Mouse (Mus musculus): Measurements from ENCODE around the gene Mdm1. TPM values are rescaled to one million over a fixed set of nuclear protein-coding genes. Genes with fewer than 3 reads are reported as not detected.

Gene Mdm1
- total and polyA plus RNA-seq, 2 experiments from 2014 or later = 22.7 to 29.2 TPM

- H3K36me3 ChIP-seq (ENCODE audit: insufficient read depth) = no peaks in the 10 kb centered on the region
- 75% methylated on average over 2 of the region's 2 CpGs for WGBS
- DNase-seq (no peak), ATAC-seq (no peak)
- H3K4me3 ChIP-seq (ENCODE audit: low read depth, low read length) = no peak overlapping the region
- no peak overlapping the region for H3K27ac ChIP-seq (ENCODE audit: low read depth, low read length)
- H3K9me3 ChIP-seq (ENCODE audit: low read length) = no peaks in the 10 kb centered on the region
- no peak overlapping the region for H3K4me2 ChIP-seq (ENCODE audit: low read depth)
- no peaks in the 10 kb centered on the region for H3K4me1 ChIP-seq (ENCODE audit: insufficient read depth)
- no peak overlapping the region for H3K9ac ChIP-seq
- no peak for TF ChIP-seq CTCF (IDR thresholded peaks at IDR 0.05; ENCODE audit: low read depth)
- no peaks in the 10 kb centered on the region for H3K27me3 ChIP-seq (ENCODE audit: insufficient read depth, low read length)
These were observed 40.6 kb upstream of the Mdm1 start for GRCm38 (mm10) chr10:118101056-118101455.

GRCm38 (mm10) chr10:118103020-118103666, 38.5 kb upstream of the Mdm1 start:
- Histone ChIP-seq H3K9me3 (ENCODE audit: low read length) (no peaks in the 10 kb centered on the region), H3K4me2 (ENCODE audit: low read depth) (peak overlapping the region; percentile 68), H3K9ac (peak overlapping the region; percentile 66), H3K27me3 (ENCODE audit: insufficient read depth, low read length) (no peaks in the 10 kb centered on the region), H3K27ac (ENCODE audit: low read depth, low read length) (peak overlapping the region; percentile 86), H3K4me3 (ENCODE audit: low read depth, low read length) (peak overlapping the region; percentile 46), H3K36me3 (ENCODE audit: insufficient read depth) (no peaks in the 10 kb centered on the region), H3K4me1 (ENCODE audit: insufficient read depth) (no peaks in the 10 kb centered on the region)
- peak; percentile 97 for ATAC-seq
- TF ChIP-seq CTCF (IDR thresholded peaks at IDR 0.05; ENCODE audit: low read depth) = no peak
- WGBS = 2% methylated on average over 20 of the region's 20 CpGs
- peak; percentile 85 for DNase-seq

- ATAC-seq = no peak
- TF ChIP-seq CTCF (IDR thresholded peaks at IDR 0.05; ENCODE audit: low read depth) = no peak
- Histone ChIP-seq H3K36me3 (ENCODE audit: insufficient read depth) (no peaks in the 10 kb centered on the region), H3K4me3 (ENCODE audit: low read depth, low read length) (no peak overlapping the region), H3K27me3 (ENCODE audit: insufficient read depth, low read length) (no peaks in the 10 kb centered on the region), H3K9me3 (ENCODE audit: low read length) (no peaks in the 10 kb centered on the region), H3K9ac (no peak overlapping the region), H3K4me2 (ENCODE audit: low read depth) (no peak overlapping the region), H3K4me1 (ENCODE audit: insufficient read depth) (no peaks in the 10 kb centered on the region), H3K27ac (ENCODE audit: low read depth, low read length) (no peak overlapping the region)
- DNase-seq = no peak
- 77% methylated on average over 10 of the region's 10 CpGs for WGBS
These were observed 37.7 kb upstream of the Mdm1 start for GRCm38 (mm10) chr10:118103906-118104305.

GRCm38 (mm10) chr10:118107031-118107430, 34.6 kb upstream of the Mdm1 start:
- Histone ChIP-seq H3K4me2 (ENCODE audit: low read depth) (no peak overlapping the region), H3K4me3 (ENCODE audit: low read depth, low read length) (no peak overlapping the region), H3K9me3 (ENCODE audit: low read length) (no peaks in the 10 kb centered on the region), H3K27ac (ENCODE audit: low read depth, low read length) (no peak overlapping the region), H3K4me1 (ENCODE audit: insufficient read depth) (no peaks in the 10 kb centered on the region), H3K36me3 (ENCODE audit: insufficient read depth) (no peaks in the 10 kb centered on the region), H3K27me3 (ENCODE audit: insufficient read depth, low read length) (no peaks in the 10 kb centered on the region), H3K9ac (no peak overlapping the region)
- ATAC-seq (no peak), DNase-seq (no peak)
- no peak for TF ChIP-seq CTCF (IDR thresholded peaks at IDR 0.05; ENCODE audit: low read depth)
- 86% methylated on average over 9 of the region's 9 CpGs for WGBS

DNA sequence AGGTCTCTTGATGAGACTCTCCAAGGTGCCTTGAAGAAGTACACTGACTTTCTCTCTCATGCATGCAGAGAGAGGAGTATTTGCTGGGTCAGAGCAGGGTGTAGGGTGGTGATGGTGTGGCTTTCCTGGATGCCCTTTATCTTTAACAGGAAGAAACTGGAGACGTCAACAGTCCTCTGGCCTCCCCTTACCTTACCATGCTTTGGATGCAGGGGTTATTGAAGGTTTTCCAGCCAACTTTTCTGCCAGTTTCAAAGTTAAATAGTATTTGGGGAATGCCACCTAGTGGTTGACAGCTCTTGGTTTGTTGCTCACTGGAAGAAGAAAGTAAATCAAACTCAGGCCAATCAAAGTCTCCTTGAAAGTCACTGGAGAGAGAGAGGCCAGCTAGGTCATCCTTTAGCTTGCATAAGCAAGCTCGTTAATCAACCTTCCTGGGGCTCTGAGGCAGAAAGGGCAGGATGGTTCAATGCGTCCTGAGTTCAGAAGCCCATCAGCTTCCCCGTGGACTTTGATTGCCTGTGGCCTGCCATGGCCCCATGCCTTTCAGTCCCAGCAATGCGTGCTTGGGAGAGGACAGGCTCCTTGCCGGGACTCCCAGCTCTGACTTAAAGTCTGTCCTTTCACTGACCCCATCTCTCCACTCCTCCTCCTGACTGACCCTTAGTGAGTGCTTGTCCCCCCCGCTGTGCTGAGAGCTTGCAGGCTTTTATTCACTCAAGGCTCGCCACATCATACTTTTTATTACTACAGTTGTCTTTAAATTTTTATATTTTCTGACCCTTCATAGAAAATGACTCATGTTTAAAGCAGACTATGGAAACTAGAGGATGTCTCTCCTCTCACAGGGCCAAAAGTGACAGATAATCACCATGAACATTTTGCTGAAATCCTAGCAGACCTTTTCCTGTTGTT, 31.3 kb upstream of the Mdm1 start:
- H3K36me3 ChIP-seq (ENCODE audit: insufficient read depth) = no peaks in the 10 kb centered on the region
- TF ChIP-seq CTCF (IDR thresholded peaks at IDR 0.05; ENCODE audit: low read depth) = peak; percentile 63
- no peak overlapping the region for H3K4me2 ChIP-seq (ENCODE audit: low read depth)
- no peaks in the 10 kb centered on the region for H3K9me3 ChIP-seq (ENCODE audit: low read length)
- no peaks in the 10 kb centered on the region for H3K4me1 ChIP-seq (ENCODE audit: insufficient read depth)
- WGBS = 21% methylated on average over 8 of the region's 8 CpGs
- no peak overlapping the region for H3K4me3 ChIP-seq (ENCODE audit: low read depth, low read length)
- no peaks in the 10 kb centered on the region for H3K27me3 ChIP-seq (ENCODE audit: insufficient read depth, low read length)
- peak; percentile 59 for DNase-seq
- peak; percentile 16; the same call in 1 of the 2 replicates for ATAC-seq
- no peak overlapping the region for H3K9ac ChIP-seq
- no peak overlapping the region for H3K27ac ChIP-seq (ENCODE audit: low read depth, low read length)

DNA sequence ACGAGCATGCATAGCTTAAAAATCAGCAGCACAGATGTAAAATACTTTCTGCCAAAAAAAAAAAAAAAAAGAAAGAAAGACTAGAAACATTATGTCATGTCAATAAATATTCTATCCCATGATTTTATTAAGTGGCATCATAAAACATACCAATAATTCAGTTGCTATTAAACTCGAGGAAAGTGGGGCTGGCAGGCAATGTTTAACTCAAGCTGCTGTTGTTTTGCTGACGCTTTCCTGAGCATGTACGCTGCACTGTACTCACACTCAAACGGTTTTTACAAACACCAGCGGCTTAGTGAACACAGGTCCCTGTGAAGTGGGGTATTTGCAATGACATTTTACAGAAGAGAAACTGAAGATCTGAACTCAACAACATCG, 30.7 kb upstream of the Mdm1 start:
- TF ChIP-seq CTCF (IDR thresholded peaks at IDR 0.05; ENCODE audit: low read depth) = no peak
- H3K36me3 ChIP-seq (ENCODE audit: insufficient read depth) = no peaks in the 10 kb centered on the region
- no peak overlapping the region for H3K9ac ChIP-seq
- no peak overlapping the region for H3K4me2 ChIP-seq (ENCODE audit: low read depth)
- no peak overlapping the region for H3K4me3 ChIP-seq (ENCODE audit: low read depth, low read length)
- ATAC-seq (no peak), DNase-seq (no peak)
- H3K27ac ChIP-seq (ENCODE audit: low read depth, low read length) = no peak overlapping the region
- 70% methylated on average over 7 of the region's 7 CpGs for WGBS
- H3K9me3 ChIP-seq (ENCODE audit: low read length) = no peaks in the 10 kb centered on the region
- no peaks in the 10 kb centered on the region for H3K4me1 ChIP-seq (ENCODE audit: insufficient read depth)
- H3K27me3 ChIP-seq (ENCODE audit: insufficient read depth, low read length) = no peaks in the 10 kb centered on the region

- no peak for ATAC-seq
These were observed 30.0 kb upstream of the Mdm1 start for GRCm38 (mm10) chr10:118111621-118112020.

More at GRCm38 (mm10) chr10:118111621-118112020, 30.0 kb upstream of the Mdm1 start:
- H3K4me1 ChIP-seq (ENCODE audit: insufficient read depth) = no peaks in the 10 kb centered on the region
- no peak overlapping the region for H3K27ac ChIP-seq (ENCODE audit: low read depth, low read length)
- no peaks in the 10 kb centered on the region for H3K9me3 ChIP-seq (ENCODE audit: low read length)
- H3K36me3 ChIP-seq (ENCODE audit: insufficient read depth) = no peaks in the 10 kb centered on the region
- H3K9ac ChIP-seq = no peak overlapping the region
- DNase-seq = no peak
- no peaks in the 10 kb centered on the region for H3K27me3 ChIP-seq (ENCODE audit: insufficient read depth, low read length)
- H3K4me2 ChIP-seq (ENCODE audit: low read depth) = no peak overlapping the region
- no peak overlapping the region for H3K4me3 ChIP-seq (ENCODE audit: low read depth, low read length)
- 36% methylated on average over 7 of the region's 7 CpGs for WGBS
- TF ChIP-seq CTCF (IDR thresholded peaks at IDR 0.05; ENCODE audit: low read depth) = no peak

All from forebrain, postnatal 0 days (tissue).